Mouse (Mus musculus) olfactory bulb, adult 2 months (tissue): Measurements from ENCODE around the gene Chst12.

ENCODE experiments used
- CTCF ChIP-seq: fragments of 200-500 bp; IDR thresholded peaks from 2 replicates; pipeline ENCODE4 v1.5.1; 2012; ENCODE audit warnings: low read depth, mild to moderate bottlenecking, low read length, moderate library complexity; ENCODE audit not compliant: insufficient read depth
- POLR2A ChIP-seq: fragments of 200-500 bp; IDR thresholded peaks from 2 replicates; pipeline ENCODE4 v1.6.1; 2012; ENCODE audit warnings: mild to moderate bottlenecking, low read depth, low read length, moderate library complexity; ENCODE audit not compliant: insufficient read depth

GRCm38 (mm10) chr5:140562601-140563000, 57.3 kb downstream of the Chst12 start:
- TF ChIP-seq CTCF: no peak
- no peak for TF ChIP-seq POLR2A
